In genomic region chr6:119741861-119742260, GRCm38 (mm10) we compare ENCODE assay signal across 23 mouse cellular contexts.
DNase-seq lines count a peak whose midpoint lies in the region; ATAC-seq and TF ChIP-seq lines count a peak whose summit lies in the region.
"Had no signal": no experiment of that assay in that cellular context is flagged by ENCODE, and none has a peak within 500 bp of the region (broad histone marks: within the 10 kb centered on the region; RNA-seq: fewer than 3 reads in every experiment).

No protein-coding gene starts in this region.

- no peak for TF ChIP-seq EP300 in lung, postnatal 0 days (IDR thresholded peaks at IDR 0.05)

- no peak overlapping the region for H3K9ac ChIP-seq in lung, postnatal 0 days (replicated peaks; ENCODE audit: low read depth)
- H3K9ac ChIP-seq: forebrain, embryonic 12.5 days; limb, embryonic 12.5 days; midbrain, embryonic 12.5 days; neural tube, embryonic 15.5 days had no signal

- no peaks in the 10 kb centered on the region for H3K9me3 ChIP-seq in lung, postnatal 0 days (ENCODE audit: low read length)
- no peaks in the 10 kb centered on the region for H3K9me3 ChIP-seq in forebrain, embryonic 10.5 days
- H3K9me3 ChIP-seq: forebrain, embryonic 12.5 days; heart, embryonic 10.5 days; limb, embryonic 12.5 days; midbrain, embryonic 12.5 days; neural tube, embryonic 15.5 days had no signal

- no peak for TF ChIP-seq POLR2A in lung, adult 2 months (IDR thresholded peaks at IDR 0.05; ENCODE audit: borderline replicate concordance, extremely low read depth, low read depth, low read length)

- H3K4me1 ChIP-seq in lung, postnatal 0 days (ENCODE audit: insufficient read depth, low read depth, low read length): no peaks in the 10 kb centered on the region
- no peaks in the 10 kb centered on the region; the same call in 1 of the 2 replicates for H3K4me1 ChIP-seq in lung, adult 2 months (ENCODE audit: control insufficient read depth, insufficient read depth, low read length)
- no peaks in the 10 kb centered on the region for H3K4me1 ChIP-seq in forebrain, embryonic 10.5 days
- H3K4me1 ChIP-seq: forebrain, embryonic 12.5 days; heart, embryonic 10.5 days; limb, embryonic 12.5 days; midbrain, embryonic 12.5 days; neural tube, embryonic 15.5 days had no signal

- POLR2A ChIA-PET in Patski (lab: Charles Lee): interaction anchor here (0.6 kb wide), 1 partner anchor 28 kb away, joined by 4 read pairs; no protein-coding TSS in a partner anchor

- peak; percentile 21; the same call in 1 of the 2 replicates for TF ChIP-seq CTCF in lung, postnatal 0 days (IDR thresholded peaks at IDR 0.05)
- TF ChIP-seq CTCF in lung, adult 2 months (IDR thresholded peaks at IDR 0.05; ENCODE audit: insufficient read depth, low read length): no peak
- TF ChIP-seq CTCF in Patski (IDR thresholded peaks at IDR 0.05): peak; percentile 65

- CTCF ChIA-PET in Patski (lab: Charles Lee): no interaction called here

- H3K4me3 ChIP-seq in lung, postnatal 0 days (ENCODE audit: low read depth, low read length): no peak overlapping the region
- H3K4me3 ChIP-seq in lung, adult 2 months (replicated peaks; ENCODE audit: extremely low read depth, low read depth, low read length): no peak overlapping the region
- no peak overlapping the region for H3K4me3 ChIP-seq in forebrain, embryonic 10.5 days
- H3K4me3 ChIP-seq: forebrain, embryonic 12.5 days; heart, embryonic 10.5 days; limb, embryonic 12.5 days; midbrain, embryonic 12.5 days; neural tube, embryonic 15.5 days had no signal

- no peak overlapping the region for H3K27ac ChIP-seq in lung, postnatal 0 days (ENCODE audit: low read length)
- no peak overlapping the region for H3K27ac ChIP-seq in forebrain, embryonic 10.5 days
- H3K27ac ChIP-seq: forebrain, embryonic 12.5 days; heart, embryonic 10.5 days; limb, embryonic 12.5 days; macrophage; midbrain, embryonic 12.5 days; neural tube, embryonic 15.5 days had no signal

- 80% methylated on average over 2 of the region's 2 CpGs for WGBS in lung, postnatal 0 days
- WGBS in lung, adult 2 months: 68% methylated on average over 2 of the region's 2 CpGs
- 73% methylated on average over 2 of the region's 2 CpGs for WGBS in forebrain, embryonic 10.5 days

- in situ Hi-C loops in Patski (cut with MboI; ENCODE audit: low pct_unique_long_range_greater_than_20kb): no loop called here

- no peaks in the 10 kb centered on the region for H3K36me3 ChIP-seq in lung, postnatal 0 days (ENCODE audit: insufficient read depth, low read length)
- H3K36me3 ChIP-seq in forebrain, embryonic 10.5 days (replicated peaks): peaks cover 36% of the 10 kb centered on the region

- DNase-seq in kidney, adult 18-20 months: peak; percentile 7
- DNase-seq in kidney, postnatal 4 days: no peak
- DNase-seq in lung, postnatal 0 days (ENCODE audit: low spot score): no peak
- DNase-seq in lung, adult 2 months: no peak
- DNase-seq in Patski (ENCODE audit: low read depth, low spot score): no peak
- DNase-seq in forebrain, embryonic 10.5 days (ENCODE audit: extremely low spot score, low spot score): no peak
- DNase-seq in ovary, postnatal 36 days (ENCODE audit: low spot score): no peak
- DNase-seq: adrenal gland, adult 2 months; cerebellum, postnatal 14 days; embryo, embryonic 11 days; gastrocnemius, postnatal 14 days; heart, postnatal 36 days; kidney, postnatal 10 days; layer of hippocampus, adult 9-11 months; retina, postnatal 1 day; thymus, adult 18-20 months had no signal

- no peak for ATAC-seq in lung, postnatal 0 days
- ATAC-seq in Patski: no peak
- ATAC-seq: hindbrain, embryonic 16.5 days had no signal

- H3K4me2 ChIP-seq in lung, postnatal 0 days (replicated peaks; ENCODE audit: low read depth, low read length): no peak overlapping the region
- H3K4me2 ChIP-seq: forebrain, embryonic 12.5 days; limb, embryonic 12.5 days; midbrain, embryonic 12.5 days; neural tube, embryonic 15.5 days had no signal

- H3K27me3 ChIP-seq in lung, postnatal 0 days (replicated peaks; ENCODE audit: insufficient read depth, low read length): no peaks in the 10 kb centered on the region
- no peaks in the 10 kb centered on the region for H3K27me3 ChIP-seq in Patski
- no peaks in the 10 kb centered on the region for H3K27me3 ChIP-seq in forebrain, embryonic 10.5 days (ENCODE audit: poor library complexity, severe bottlenecking)
- H3K27me3 ChIP-seq: forebrain, embryonic 12.5 days; limb, embryonic 12.5 days; midbrain, embryonic 12.5 days; neural tube, embryonic 15.5 days had no signal
